8 mouse cellular contexts compared by ENCODE assay signal in the genomic region with DNA sequence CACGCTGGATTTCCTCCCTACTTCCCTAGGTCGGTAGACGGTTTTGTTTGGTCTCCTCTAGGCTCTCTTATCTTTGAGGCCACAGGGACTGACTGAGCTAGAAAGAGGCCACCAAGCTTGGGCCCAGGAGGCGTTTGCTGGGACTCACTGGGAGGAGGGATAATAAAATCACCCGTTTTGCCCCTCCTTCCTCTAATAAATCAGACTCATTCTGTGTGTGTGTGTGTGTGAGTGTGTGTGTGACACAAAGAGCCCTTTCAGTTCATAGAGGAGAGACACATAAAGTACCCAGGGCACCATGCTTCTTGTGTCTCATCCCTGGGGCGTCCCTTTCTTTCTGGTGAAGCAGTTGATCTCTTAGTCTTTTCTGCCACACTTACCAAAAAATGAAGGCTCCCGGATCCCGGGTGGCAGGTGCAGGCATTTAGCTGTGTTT. TPM values are rescaled to one million over a fixed set of nuclear protein-coding genes. Genes with fewer than 3 reads are reported as not detected.
DNase-seq lines count a peak whose midpoint lies in the region; ATAC-seq and TF ChIP-seq lines count a peak whose summit lies in the region.

No protein-coding gene starts in this region.

- no peak for DNase-seq in spleen, adult 2 months (ENCODE audit: low read depth in 1 of 2, low spot score in 2 of 2)
- DNase-seq in spleen, postnatal 4 days (ENCODE audit: low spot score in 2 of 2), result no peak
- DNase-seq in c-Kit-positive CD71-positive TER-119-negative erythroid progenitor cells, embryonic 14.5 days (ENCODE audit: low read depth), result peak; percentile 58
- DNase-seq in forebrain, postnatal 0 days, result peak; percentile 68
- peak; percentile 32 to 47 for DNase-seq in kidney, postnatal 4 days
- peak; percentile 57 for DNase-seq in thymus, postnatal 4 days
- DNase-seq in gastrocnemius, postnatal 14 days, result no peak

- TF ChIP-seq CTCF in spleen, adult 2 months (IDR thresholded peaks at IDR 0.05; ENCODE audit: extremely low read depth, insufficient read depth, insufficient read length, insufficient replicate concordance), result no peak
- no peak for TF ChIP-seq CTCF in forebrain, postnatal 0 days (IDR thresholded peaks at IDR 0.05; ENCODE audit: low read depth)

- H3K27ac ChIP-seq in spleen, adult 2 months (ENCODE audit: insufficient read depth, low read length), result peak overlapping the region; percentile 66
- H3K27ac ChIP-seq in forebrain, postnatal 0 days (ENCODE audit: low read depth, low read length), result peak overlapping the region; percentile 98
- H3K27ac ChIP-seq in midbrain, embryonic 13.5 days, result peak overlapping the region; percentile 99

- peaks cover 6% of the 10 kb centered on the region; the same call in 1 of the 2 replicates for H3K4me1 ChIP-seq in spleen, adult 2 months (ENCODE audit: control insufficient read depth, insufficient read depth, insufficient read length)
- H3K4me1 ChIP-seq in forebrain, postnatal 0 days (ENCODE audit: insufficient read depth), result peaks cover 29% of the 10 kb centered on the region
- H3K4me1 ChIP-seq in midbrain, embryonic 13.5 days (replicated peaks), result peaks cover 55% of the 10 kb centered on the region

- WGBS in spleen, adult 2 months, result 8% methylated on average over 8 of the region's 8 CpGs
- under 1% methylated on average over 8 of the region's 8 CpGs for WGBS in forebrain, postnatal 0 days
- 1% methylated on average over 8 of the region's 8 CpGs for WGBS in midbrain, embryonic 13.5 days

- no peak for TF ChIP-seq POLR2A in spleen, adult 2 months (IDR thresholded peaks at IDR 0.05; ENCODE audit: low read depth, low read length)

- peak overlapping the region; percentile 86 for H3K4me3 ChIP-seq in spleen, adult 2 months (ENCODE audit: extremely low read depth, insufficient read depth, insufficient read length)
- H3K4me3 ChIP-seq in forebrain, postnatal 0 days (ENCODE audit: low read depth, low read length), result peak overlapping the region; percentile 97
- peak overlapping the region; percentile 96 for H3K4me3 ChIP-seq in midbrain, embryonic 13.5 days (replicated peaks)

- no peak for ATAC-seq in forebrain, postnatal 0 days
- ATAC-seq in midbrain, embryonic 13.5 days, result peak; percentile 5

- H3K27me3 ChIP-seq in spleen, adult 2 months (ENCODE audit: control insufficient read depth, insufficient read depth, low read length), result no peaks in the 10 kb centered on the region
- H3K27me3 ChIP-seq in forebrain, postnatal 0 days (ENCODE audit: insufficient read depth, low read length), result no peaks in the 10 kb centered on the region
- peaks cover 3% of the 10 kb centered on the region; the same call in 1 of the 2 replicates for H3K27me3 ChIP-seq in midbrain, embryonic 13.5 days

- peak overlapping the region; percentile 99 for H3K9ac ChIP-seq in forebrain, postnatal 0 days
- peak overlapping the region; percentile 100 for H3K9ac ChIP-seq in midbrain, embryonic 13.5 days (replicated peaks)

- intact Hi-C loops in gastrocnemius, postnatal 14 days (cut with DNase I; ENCODE audit: low total_unique reads), result no loop called here

- no peaks in the 10 kb centered on the region for H3K36me3 ChIP-seq in spleen, adult 2 months (ENCODE audit: control insufficient read depth, insufficient read depth, low read length)
- H3K36me3 ChIP-seq in forebrain, postnatal 0 days (ENCODE audit: insufficient read depth), result no peaks in the 10 kb centered on the region
- no peaks in the 10 kb centered on the region for H3K36me3 ChIP-seq in midbrain, embryonic 13.5 days

- no peaks in the 10 kb centered on the region for H3K9me3 ChIP-seq in forebrain, postnatal 0 days (ENCODE audit: low read length)
- no peaks in the 10 kb centered on the region for H3K9me3 ChIP-seq in midbrain, embryonic 13.5 days

- peak overlapping the region; percentile 64 for H3K4me2 ChIP-seq in forebrain, postnatal 0 days (ENCODE audit: low read depth)
- peak overlapping the region; percentile 74 for H3K4me2 ChIP-seq in midbrain, embryonic 13.5 days (replicated peaks)

RNA-seq across cellular contexts. Expression of a gene that starts 2.1 kb away (rescaled TPM):
- polyA plus RNA-seq in spleen, adult 2 months (2012; rRNA removed), result 36.9 and 38.0 TPM in 2 replicates
- total RNA-seq in forebrain, postnatal 0 days (2014; rRNA removed), result 147 and 155 TPM in 2 replicates
- 75.1 and 85.8 TPM in 2 replicates for polyA plus RNA-seq in forebrain, postnatal 0 days (2015; fragmentation: Nextera tagmentation; extraction: Ambion mirVana)
- polyA plus RNA-seq in midbrain, embryonic 13.5 days (2015; fragmentation: Nextera tagmentation; extraction: Ambion mirVana), result 62.4 and 64.8 TPM in 2 replicates
- 10 to 100 TPM; 13.3 to 17.8 TPM for total RNA-seq in gastrocnemius, postnatal 14 days (2021)

Comparison
In these comparisons a context has a peak if more than half of its experiments do, and no peak if none do; other contexts are left out.
1. DNase-seq: peak in c-Kit-positive CD71-positive TER-119-negative erythroid progenitor cells, embryonic 14.5 days (single experiment), forebrain, postnatal 0 days (single experiment), kidney, postnatal 4 days (2 of 2) and thymus, postnatal 4 days (single experiment); none in spleen, adult 2 months (0 of 2), spleen, postnatal 4 days (0 of 2) and gastrocnemius, postnatal 14 days (single experiment).
2. Peak in every context shown above with its lines, with median percentiles within 50 percentile points of each other: H3K27ac ChIP-seq and H3K4me3 ChIP-seq.